Mouse (Mus musculus) thymus, postnatal 36 days (tissue): ENCODE results near the gene Dach1.

Experiments
- DNase-seq, 2 experiments: peaks; one replicate each; pipeline ENCODE4 v3.0.0; 2022; ENCODE audit warnings: mixed read lengths in 2 of 2

Dach1 gene

GRCm38 (mm10) chr14:97814555-97815175 lies 354.9 kb downstream of the Dach1 start:
- no peak for DNase-seq

- DNase-seq = no peak
These were observed 356.0 kb downstream of the Dach1 start for GRCm38 (mm10) chr14:97813557-97813956.

GRCm38 (mm10) chr14:97795385-97795952 lies 374.1 kb downstream of the Dach1 start:
- DNase-seq = no peak

GRCm38 (mm10) chr14:97774135-97774767 lies 395.3 kb downstream of the Dach1 start:
- no peak for DNase-seq

- DNase-seq = no peak
These were observed 415.2 kb downstream of the Dach1 start for GRCm38 (mm10) chr14:97754400-97754799.

- no peak for DNase-seq
These were observed 415.6 kb downstream of the Dach1 start for GRCm38 (mm10) chr14:97753973-97754372.

GRCm38 (mm10) chr14:97743252-97743651 lies 426.3 kb downstream of the Dach1 start:
- no peak for DNase-seq

- no peak for DNase-seq
These were observed 426.8 kb downstream of the Dach1 start for GRCm38 (mm10) chr14:97742785-97743184.
